Mouse (Mus musculus) thymus, adult 2 months (tissue): Measurements from ENCODE around the gene Ranbp9. TPM values are rescaled to one million over a fixed set of nuclear protein-coding genes. Genes with fewer than 3 reads are reported as not detected.

Source experiments
- DNase-seq: peaks from one replicate; pipeline ENCODE4 v3.0.0; 2021
- H3K27ac ChIP-seq: fragments of 200-500 bp; 2 replicates; pipeline ENCODE4 v1.5.1; 2012; ENCODE audit warnings: low read length, control low read depth; ENCODE audit not compliant: control insufficient read depth, insufficient read depth
- H3K27me3 ChIP-seq: fragments of 200-500 bp; 2 replicates; pipeline ENCODE4 v1.6.1; 2012; ENCODE audit warnings: mild to moderate bottlenecking, low read length, moderate library complexity, mixed read lengths; ENCODE audit not compliant: control insufficient read depth, insufficient read depth
- H3K36me3 ChIP-seq: fragments of 200-500 bp; 2 replicates; pipeline ENCODE4 v1.6.1; 2012; ENCODE audit warnings: mild to moderate bottlenecking, low read length, moderate library complexity; ENCODE audit not compliant: control insufficient read depth, insufficient read depth
- H3K4me1 ChIP-seq: fragments of 200-500 bp; replicated peaks from 2 replicates; pipeline ENCODE4 v1.6.1; 2012; ENCODE audit warnings: low read length; ENCODE audit not compliant: control insufficient read depth, insufficient read depth
- H3K4me3 ChIP-seq: fragments of 200-500 bp; 2 replicates; pipeline ENCODE4 v1.5.1; 2012; ENCODE audit warnings: mild to moderate bottlenecking, low read length, control low read depth, moderate library complexity; ENCODE audit not compliant: control insufficient read depth, insufficient read depth
- CTCF ChIP-seq: fragments of 200-500 bp; IDR thresholded peaks from 2 replicates; pipeline ENCODE4 v1.5.1; 2012; ENCODE audit warnings: mild to moderate bottlenecking, control low read depth, low read length, moderate library complexity, borderline replicate concordance; ENCODE audit not compliant: control insufficient read depth, poor library complexity, insufficient read depth; ENCODE audit errors: extremely low read depth
- POLR2A ChIP-seq: fragments of 200-500 bp; IDR thresholded peaks from 2 replicates; pipeline ENCODE4 v1.6.1; 2012; ENCODE audit warnings: mild to moderate bottlenecking, low read length, control low read depth, moderate library complexity; ENCODE audit not compliant: control insufficient read depth, poor library complexity, insufficient read depth; ENCODE audit errors: extremely low read depth
- WGBS: fragments of 180-500 bp; shearing (Covaris S2); methylation state at CpG from one replicate; pipeline ENCODE4 v1.1.7; 2018; 5-methylcytosine and 5-hydroxymethylcytosine counted together
- polyA plus RNA-seq: library from polyadenylated mRNA; depleted of rRNA; stranded (reverse); fragments of >200 nt; gene quantifications from 2 replicates; pipeline ENCODE4 v1.2.3, GENCODE M21; 2012

The Ranbp9 gene
- polyA plus RNA-seq, 1 experiment = 26.7 TPM

DNA sequence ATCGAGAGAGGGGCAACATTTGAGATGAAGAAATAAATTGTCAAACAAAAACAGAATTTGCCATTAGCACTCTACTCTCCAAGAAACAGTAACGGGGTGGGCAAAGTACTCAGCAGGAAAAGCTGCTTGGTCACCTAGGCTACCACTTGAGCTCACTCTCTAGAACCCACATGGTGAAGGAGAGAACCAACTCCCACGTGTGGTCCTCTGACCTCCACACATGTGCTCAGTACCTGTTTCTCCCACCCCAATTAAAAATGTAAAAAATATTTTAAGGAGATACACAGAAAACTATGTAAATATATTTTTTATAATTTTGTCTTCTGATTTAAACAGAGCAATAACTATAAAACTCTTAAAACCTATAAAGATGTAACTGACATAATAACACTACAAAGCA, 33.4 kb downstream of the Ranbp9 start:
- Histone ChIP-seq H3K27me3 (no peaks in the 10 kb centered on the region), H3K36me3 (no peaks in the 10 kb centered on the region), H3K4me1 (peaks cover 16% of the 10 kb centered on the region), H3K4me3 (no peak overlapping the region), H3K27ac (no peak overlapping the region)
- TF ChIP-seq POLR2A (no peak), CTCF (no peak)
- WGBS = 59% methylated on average over 3 of the region's 3 CpGs
- DNase-seq = no peak

DNA sequence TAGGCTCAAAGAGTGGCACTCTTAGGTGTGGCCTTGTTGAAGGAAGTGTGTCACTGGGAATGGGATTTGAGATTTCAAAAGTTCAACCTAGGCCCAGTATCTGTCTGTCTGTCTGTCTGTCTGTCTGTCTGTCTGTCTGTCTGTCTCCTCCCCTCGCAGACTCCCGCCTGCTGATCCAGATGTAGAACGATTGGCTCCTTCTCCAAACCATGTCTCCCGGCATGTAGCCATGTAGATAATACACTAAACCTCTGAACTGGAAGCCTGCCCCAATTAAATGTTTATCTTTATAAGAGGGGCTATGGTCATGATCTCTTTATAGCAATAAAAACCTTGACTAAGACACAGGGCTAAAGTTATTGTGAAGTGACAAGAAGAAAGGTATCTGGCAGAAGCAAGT, 35.3 kb downstream of the Ranbp9 start:
- TF ChIP-seq POLR2A (no peak), CTCF (no peak)
- Histone ChIP-seq H3K4me1 (peaks cover 19% of the 10 kb centered on the region), H3K36me3 (no peaks in the 10 kb centered on the region), H3K4me3 (no peak overlapping the region), H3K27ac (no peak overlapping the region), H3K27me3 (no peaks in the 10 kb centered on the region)
- WGBS = 99% methylated on average over 4 of the region's 4 CpGs
- DNase-seq = no peak

DNA sequence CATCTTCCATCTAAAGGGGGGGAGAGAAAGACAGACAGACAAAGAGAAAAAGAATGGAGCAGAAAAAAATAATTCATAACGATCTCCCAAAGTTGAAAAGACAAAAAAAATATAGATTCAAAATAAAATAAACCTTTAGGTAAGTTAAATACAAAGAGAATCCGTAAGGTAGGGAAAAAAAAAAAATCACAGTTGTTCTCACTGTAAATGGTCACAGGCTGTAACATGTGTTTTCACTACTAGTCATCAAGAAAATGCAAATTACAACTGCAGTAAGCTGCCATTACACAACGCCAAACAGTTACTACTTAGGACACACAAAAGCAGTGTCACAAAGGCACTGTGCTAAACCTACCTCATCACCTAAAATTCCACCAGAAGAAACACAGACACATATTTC, 36.4 kb downstream of the Ranbp9 start:
- TF ChIP-seq CTCF (no peak), POLR2A (no peak)
- no peaks in the 10 kb centered on the region for H3K27me3 ChIP-seq
- DNase-seq = no peak
- H3K36me3 ChIP-seq = no peaks in the 10 kb centered on the region
- 98% methylated on average over 3 of the region's 3 CpGs for WGBS
- H3K4me3 ChIP-seq = no peak overlapping the region
- no peak overlapping the region for H3K27ac ChIP-seq
- H3K4me1 ChIP-seq = peaks cover 19% of the 10 kb centered on the region

DNA sequence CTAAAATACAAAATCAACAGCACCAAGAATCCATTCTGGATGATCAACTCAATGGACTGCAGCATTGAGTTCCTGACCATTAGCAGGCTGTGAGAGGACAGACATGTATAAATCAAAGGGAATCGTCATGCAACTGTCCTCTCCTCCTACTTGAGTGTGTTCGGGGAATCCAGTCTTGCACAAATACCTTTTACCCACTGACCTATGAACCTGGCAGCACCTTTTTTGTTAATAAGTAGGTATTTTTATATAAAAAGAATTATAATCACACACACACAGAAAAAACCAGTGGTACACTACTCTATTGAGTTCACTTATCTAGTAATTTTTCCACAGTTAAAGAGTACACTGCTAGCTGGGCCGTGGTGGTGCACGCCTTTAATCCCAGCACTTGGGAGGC, 37.4 kb downstream of the Ranbp9 start:
- WGBS = 98% methylated on average over 4 of the region's 4 CpGs
- Histone ChIP-seq H3K4me3 (no peak overlapping the region), H3K36me3 (no peaks in the 10 kb centered on the region), H3K27ac (no peak overlapping the region), H3K4me1 (peaks cover 19% of the 10 kb centered on the region), H3K27me3 (no peaks in the 10 kb centered on the region)
- TF ChIP-seq CTCF (no peak), POLR2A (no peak)
- no peak for DNase-seq

DNA sequence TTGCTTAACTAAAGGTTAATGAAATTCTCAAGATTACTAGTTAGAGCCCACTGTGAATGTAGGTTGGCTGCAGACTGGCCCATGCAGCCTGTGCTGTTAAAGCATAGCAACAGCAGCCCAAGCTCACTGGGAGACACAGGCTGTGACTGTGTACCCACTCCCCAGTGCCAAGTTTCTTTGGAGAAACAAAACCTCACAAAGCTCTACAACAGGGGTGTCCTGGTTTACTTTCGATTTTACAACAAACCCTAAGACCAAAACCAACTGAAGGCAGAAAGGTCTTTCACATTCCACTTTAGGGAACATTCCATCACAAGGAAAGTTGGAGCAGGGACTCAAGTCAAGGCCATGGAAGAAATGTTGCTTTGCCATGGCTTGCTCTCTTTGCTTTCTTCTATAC, 38.5 kb downstream of the Ranbp9 start:
- Histone ChIP-seq H3K36me3 (no peaks in the 10 kb centered on the region), H3K4me1 (peaks cover 17% of the 10 kb centered on the region), H3K27me3 (no peaks in the 10 kb centered on the region), H3K27ac (no peak overlapping the region), H3K4me3 (no peak overlapping the region)
- TF ChIP-seq POLR2A (no peak), CTCF (no peak)
- WGBS = 29% methylated on average over 1 of the region's 1 CpGs
- no peak for DNase-seq

DNA sequence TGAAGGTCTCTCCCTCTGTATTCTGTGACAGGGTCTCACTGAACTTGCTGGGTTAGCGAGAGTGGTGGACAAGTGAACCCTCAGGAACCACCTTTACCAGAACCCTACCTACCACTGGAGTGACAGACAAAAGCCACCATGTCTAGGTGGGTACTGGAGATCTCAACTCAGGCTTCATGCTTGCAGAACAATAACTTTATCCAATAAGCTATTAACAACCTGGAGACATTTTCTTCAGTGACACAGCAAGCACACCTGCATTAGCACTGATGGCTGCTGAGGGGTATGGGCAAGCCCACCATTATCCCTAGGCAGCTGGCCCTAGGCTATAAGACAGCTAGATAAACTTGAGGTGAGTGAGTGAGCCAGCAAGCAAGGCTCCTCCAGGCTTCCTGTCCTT, 40.7 kb downstream of the Ranbp9 start:
- no peak for DNase-seq
- Histone ChIP-seq H3K36me3 (no peaks in the 10 kb centered on the region), H3K27ac (no peak overlapping the region), H3K4me1 (peaks cover 9% of the 10 kb centered on the region), H3K27me3 (no peaks in the 10 kb centered on the region), H3K4me3 (no peak overlapping the region)
- WGBS = 96% methylated on average over 1 of the region's 1 CpGs
- TF ChIP-seq CTCF (no peak), POLR2A (no peak)

DNA sequence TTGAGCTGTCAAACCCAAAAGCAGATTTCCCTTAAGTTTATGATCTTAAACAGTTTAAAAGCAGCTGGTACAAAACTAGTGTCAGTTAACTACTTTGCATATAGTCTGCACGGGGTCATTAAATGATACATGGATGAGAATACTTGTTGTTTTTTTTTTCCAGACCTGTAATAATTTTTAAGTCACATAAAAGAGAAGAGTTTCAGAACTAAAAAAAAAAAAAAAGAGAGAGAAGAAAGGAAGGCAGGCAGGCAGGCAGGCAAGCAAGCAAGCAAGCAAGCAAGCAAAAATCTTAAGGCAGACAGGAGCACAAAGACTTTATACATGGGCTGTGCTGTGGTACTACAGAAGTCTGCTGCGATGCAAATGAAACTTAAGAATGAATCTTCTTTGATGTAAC, 47.7 kb downstream of the Ranbp9 start:
- WGBS = 81% methylated on average over 2 of the region's 2 CpGs
- no peak overlapping the region for H3K4me3 ChIP-seq
- no peaks in the 10 kb centered on the region for H3K4me1 ChIP-seq
- no peak for TF ChIP-seq POLR2A
- TF ChIP-seq CTCF = no peak
- no peaks in the 10 kb centered on the region for H3K27me3 ChIP-seq
- no peak overlapping the region for H3K27ac ChIP-seq
- H3K36me3 ChIP-seq = peaks cover 11% of the 10 kb centered on the region; the same call in 1 of the 2 replicates
- DNase-seq = no peak
